Mouse (Mus musculus) frontal cortex, postnatal 36 days (tissue): Measurements from ENCODE around the gene Zbtb8b.
A peak's percentile ranks its signal among the peaks of the same experiment; 100 is the strongest.

Experiments used
- DNase-seq, 2 experiments: peaks; one replicate each; pipeline ENCODE4 v3.0.0; 2022; ENCODE audit warnings: low spot score in 2 of 2

Zbtb8b gene

GRCm38 (mm10) chr4:129376961-129377545 is 63.6 kb downstream of the Zbtb8b start:
- DNase-seq: peak; percentile 36 to 41

GRCm38 (mm10) chr4:129375821-129376220 is 64.8 kb downstream of the Zbtb8b start:
- DNase-seq: no peak
